Mouse (Mus musculus) cerebellum, postnatal 4 days (tissue): ENCODE measurements at regions not wholly inside any gene's neighbourhood (a gene's known extent, or its start where the extent isn't known, plus 50 kb on each side); places are given as distances from the start of the nearest gene placed in this dataset.
"Not testable (repeated sequence)": the region's sequence is repeated elsewhere in the genome, so short reads cannot be mapped to it uniquely, and the experiment has no call there.

Experiments
- DNase-seq, 2 experiments: peaks; one replicate each; pipeline ENCODE4 v3.0.0; 2022; ENCODE audit warnings: low spot score in 2 of 2, mixed read lengths in 1 of 2

GRCm38 (mm10) chr5:148706323-148707120 lies 153.9 kb upstream of the Ubl3 start:
- no peak for DNase-seq

GRCm38 (mm10) chr5:148704769-148705168 lies 152.2 kb upstream of the Ubl3 start:
- no peak for DNase-seq

GRCm38 (mm10) chr5:148701859-148702258 lies 149.3 kb upstream of the Ubl3 start:
- no peak for DNase-seq

GRCm38 (mm10) chr5:148701001-148701400 lies 148.4 kb upstream of the Ubl3 start:
- no peak for DNase-seq

- DNase-seq: no peak
These were observed 147.7 kb upstream of the Ubl3 start for GRCm38 (mm10) chr5:148700240-148700639.

GRCm38 (mm10) chr5:148697631-148698368 lies 145.2 kb upstream of the Ubl3 start:
- peak; percentile 38 to 66 for DNase-seq

GRCm38 (mm10) chr5:148694352-148694751 lies 141.8 kb upstream of the Ubl3 start:
- DNase-seq: no peak

- DNase-seq: no peak
These were observed 138.9 kb upstream of the Ubl3 start for GRCm38 (mm10) chr5:148691486-148691885.

- peak; percentile 34 to 63 for DNase-seq
These were observed 138.2 kb upstream of the Ubl3 start for GRCm38 (mm10) chr5:148690823-148691197.

GRCm38 (mm10) chr5:148690158-148690822 lies 137.7 kb upstream of the Ubl3 start:
- DNase-seq: no peak

- DNase-seq: no peak
These were observed 136.7 kb upstream of the Ubl3 start for GRCm38 (mm10) chr5:148689297-148689696.

- DNase-seq: peak in 1 of 2 experiments; percentile 47
These were observed 135.9 kb upstream of the Ubl3 start for GRCm38 (mm10) chr5:148688501-148688900.

- DNase-seq: no peak
These were observed 135.2 kb upstream of the Ubl3 start for GRCm38 (mm10) chr5:148687827-148688226.

- no peak for DNase-seq
These were observed 131.6 kb upstream of the Ubl3 start for GRCm38 (mm10) chr5:148684216-148684615.

- DNase-seq: no peak
These were observed 130.0 kb upstream of the Ubl3 start for GRCm38 (mm10) chr5:148682553-148682952.

GRCm38 (mm10) chr5:148680341-148680740 lies 127.8 kb upstream of the Ubl3 start:
- no peak for DNase-seq

GRCm38 (mm10) chr5:148679586-148679985 lies 127.0 kb upstream of the Ubl3 start:
- DNase-seq: no peak

- DNase-seq: not testable (repeated sequence)
These were observed 125.8 kb upstream of the Ubl3 start for GRCm38 (mm10) chr5:148678285-148678937.

- DNase-seq: no peak
These were observed 121.7 kb upstream of the Ubl3 start for GRCm38 (mm10) chr5:148674281-148674680.

GRCm38 (mm10) chr5:148662281-148662741 lies 109.7 kb upstream of the Ubl3 start:
- DNase-seq: peak in 1 of 2 experiments; percentile 67

GRCm38 (mm10) chr5:148661120-148661519 lies 108.5 kb upstream of the Ubl3 start:
- peak in 1 of 2 experiments; percentile 26 for DNase-seq
